Mouse (Mus musculus): ENCODE measurements around the gene Gm20388. TPM values are rescaled to one million over a fixed set of nuclear protein-coding genes. Genes with fewer than 3 reads are reported as not detected.

Gene Gm20388
- total RNA-seq, 2 experiments from 2014 or later, result 2.4 to 2.6 TPM

GRCm38 (mm10) chr8:122873171-122873570 lies 2962.5 kb downstream of the Gm20388 start:
- no peak overlapping the region for H3K4me3 ChIP-seq
- intact Hi-C loops (cut with DNase I), result no loop called here
- no peak for TF ChIP-seq CTCF (IDR thresholded peaks at IDR 0.05)
- no peak for DNase-seq (ENCODE audit: extremely low spot score in 1 of 2, low spot score in 2 of 2)
- no peak overlapping the region for H3K27ac ChIP-seq

- DNase-seq (ENCODE audit: extremely low spot score in 1 of 2, low spot score in 2 of 2), result no peak
- no peak for TF ChIP-seq CTCF (IDR thresholded peaks at IDR 0.05)
- Histone ChIP-seq H3K27ac (no peak overlapping the region), H3K4me3 (no peak overlapping the region)
- intact Hi-C loops (cut with DNase I), result loop anchor here (2.0 kb wide), 1 partner anchor 14 kb away; no protein-coding TSS in a partner anchor
Observed at GRCm38 (mm10) chr8:122875186-122875585, 2964.5 kb downstream of the Gm20388 start.

- intact Hi-C loops (cut with DNase I), result no loop called here
- no peak overlapping the region for H3K4me3 ChIP-seq
- no peak overlapping the region for H3K27ac ChIP-seq
- no peak for DNase-seq (ENCODE audit: extremely low spot score in 1 of 2, low spot score in 2 of 2)
- no peak for TF ChIP-seq CTCF (IDR thresholded peaks at IDR 0.05)
Observed at GRCm38 (mm10) chr8:122878231-122878630, 2967.6 kb downstream of the Gm20388 start.

GRCm38 (mm10) chr8:122880302-122880701 lies 2969.7 kb downstream of the Gm20388 start:
- intact Hi-C loops (cut with DNase I), result no loop called here

GRCm38 (mm10) chr8:122883671-122884070 lies 2973.0 kb downstream of the Gm20388 start:
- H3K4me3 ChIP-seq, result no peak overlapping the region
- intact Hi-C loops (cut with DNase I), result no loop called here
- no peak overlapping the region for H3K27ac ChIP-seq
- no peak for TF ChIP-seq CTCF (IDR thresholded peaks at IDR 0.05)
- no peak for DNase-seq (ENCODE audit: extremely low spot score in 1 of 2, low spot score in 2 of 2)

More at GRCm38 (mm10) chr8:122880302-122880701, 2969.7 kb downstream of the Gm20388 start:
- no peak overlapping the region for H3K27ac ChIP-seq
- DNase-seq (ENCODE audit: extremely low spot score in 1 of 2, low spot score in 2 of 2), result no peak
- TF ChIP-seq CTCF (IDR thresholded peaks at IDR 0.05), result no peak
- no peak overlapping the region for H3K4me3 ChIP-seq

GRCm38 (mm10) chr8:122891440-122891839 lies 2980.8 kb downstream of the Gm20388 start:
- intact Hi-C loops (cut with DNase I), result no loop called here
- no peak for DNase-seq (ENCODE audit: extremely low spot score in 1 of 2, low spot score in 2 of 2)
- H3K4me3 ChIP-seq, result no peak overlapping the region
- no peak overlapping the region for H3K27ac ChIP-seq
- peak; percentile 16 for TF ChIP-seq CTCF (IDR thresholded peaks at IDR 0.05)

- intact Hi-C loops (cut with DNase I), result no loop called here
- Histone ChIP-seq H3K4me3 (no peak overlapping the region), H3K27ac (no peak overlapping the region)
- no peak for TF ChIP-seq CTCF (IDR thresholded peaks at IDR 0.05)
- no peak for DNase-seq (ENCODE audit: extremely low spot score in 1 of 2, low spot score in 2 of 2)
Observed at GRCm38 (mm10) chr8:122893451-122893850, 2982.8 kb downstream of the Gm20388 start.

GRCm38 (mm10) chr8:122896317-122896716 lies 2985.7 kb downstream of the Gm20388 start:
- DNase-seq (ENCODE audit: extremely low spot score in 1 of 2, low spot score in 2 of 2), result no peak
- no peak for TF ChIP-seq CTCF (IDR thresholded peaks at IDR 0.05)
- intact Hi-C loops (cut with DNase I), result no loop called here
- Histone ChIP-seq H3K27ac (no peak overlapping the region; the same call in 1 of the 2 replicates), H3K4me3 (no peak overlapping the region)

- intact Hi-C loops (cut with DNase I), result no loop called here
- no peak overlapping the region for H3K4me3 ChIP-seq
- no peak for TF ChIP-seq CTCF (IDR thresholded peaks at IDR 0.05)
- H3K27ac ChIP-seq, result no peak overlapping the region
- DNase-seq (ENCODE audit: extremely low spot score in 1 of 2, low spot score in 2 of 2), result no peak
Observed at GRCm38 (mm10) chr8:122897200-122897599, 2986.6 kb downstream of the Gm20388 start.

GRCm38 (mm10) chr8:122898018-122898417 lies 2987.4 kb downstream of the Gm20388 start:
- no peak for DNase-seq (ENCODE audit: extremely low spot score in 1 of 2, low spot score in 2 of 2)
- no peak overlapping the region for H3K27ac ChIP-seq
- intact Hi-C loops (cut with DNase I), result no loop called here
- no peak overlapping the region for H3K4me3 ChIP-seq
- no peak for TF ChIP-seq CTCF (IDR thresholded peaks at IDR 0.05)

GRCm38 (mm10) chr8:122898473-122898872 lies 2987.8 kb downstream of the Gm20388 start:
- no peak for TF ChIP-seq CTCF (IDR thresholded peaks at IDR 0.05)
- DNase-seq (ENCODE audit: extremely low spot score in 1 of 2, low spot score in 2 of 2), result no peak
- Histone ChIP-seq H3K4me3 (no peak overlapping the region), H3K27ac (no peak overlapping the region)
- intact Hi-C loops (cut with DNase I), result no loop called here

GRCm38 (mm10) chr8:122899085-122899484 lies 2988.4 kb downstream of the Gm20388 start:
- no peak for DNase-seq (ENCODE audit: extremely low spot score in 1 of 2, low spot score in 2 of 2)
- no peak overlapping the region for H3K4me3 ChIP-seq
- intact Hi-C loops (cut with DNase I), result no loop called here
- no peak overlapping the region for H3K27ac ChIP-seq
- TF ChIP-seq CTCF (IDR thresholded peaks at IDR 0.05), result no peak

- intact Hi-C loops (cut with DNase I), result no loop called here
- TF ChIP-seq CTCF (IDR thresholded peaks at IDR 0.05), result no peak
- DNase-seq (ENCODE audit: extremely low spot score in 1 of 2, low spot score in 2 of 2), result no peak
- Histone ChIP-seq H3K4me3 (no peak overlapping the region), H3K27ac (peak overlapping the region; percentile 47)
Observed at GRCm38 (mm10) chr8:122901476-122901875, 2990.8 kb downstream of the Gm20388 start.
